Mouse (Mus musculus): ENCODE measurements around the gene Tecr. TPM values are rescaled to one million over a fixed set of nuclear protein-coding genes. Genes with fewer than 3 reads are reported as not detected.

Tecr gene
- polyA plus RNA-seq, 1 experiment from 2014 or later: 613 TPM

DNA sequence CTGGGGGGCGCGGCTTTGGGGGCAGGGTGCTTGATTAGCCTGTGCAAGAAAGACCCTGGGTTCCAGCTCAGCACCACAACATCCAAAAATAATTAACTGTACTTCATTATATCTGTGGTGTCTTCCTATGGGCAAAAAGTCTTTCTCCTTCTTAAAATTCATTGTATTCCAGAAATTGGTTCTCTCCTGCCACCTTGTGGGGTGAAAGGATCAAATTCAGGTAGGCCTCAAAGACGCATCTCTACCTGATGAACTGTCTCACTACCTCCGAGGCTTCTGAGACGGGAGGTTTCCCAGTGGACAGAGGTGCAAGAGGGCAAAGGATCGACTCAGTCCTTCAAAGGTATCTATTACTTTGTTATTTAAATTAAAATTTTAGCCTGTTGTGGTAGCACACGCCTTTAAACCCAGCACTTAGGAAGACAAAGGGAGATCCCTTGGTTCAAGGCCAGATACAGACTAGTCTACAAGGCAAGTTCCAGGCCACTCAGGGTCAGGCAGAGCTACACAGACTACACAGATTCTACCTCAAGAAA, 17.2 kb downstream of the Tecr start:
- Histone ChIP-seq H3K36me3 (ENCODE audit: poor library complexity, severe bottlenecking) (peaks cover 30% of the 10 kb centered on the region), H3K9me3 (replicated peaks) (no peaks in the 10 kb centered on the region), H3K4me2 (peak overlapping the region; percentile 14; the same call in 1 of the 2 replicates), H3K4me3 (no peak overlapping the region), H3K27ac (no peak overlapping the region), H3K4me1 (peaks cover 56% of the 10 kb centered on the region), H3K27me3 (no peaks in the 10 kb centered on the region), H3K9ac (no peak overlapping the region; the same call in 1 of the 2 replicates)
- ATAC-seq: no peak
- 84% methylated on average over 7 of the region's 7 CpGs for WGBS

DNA sequence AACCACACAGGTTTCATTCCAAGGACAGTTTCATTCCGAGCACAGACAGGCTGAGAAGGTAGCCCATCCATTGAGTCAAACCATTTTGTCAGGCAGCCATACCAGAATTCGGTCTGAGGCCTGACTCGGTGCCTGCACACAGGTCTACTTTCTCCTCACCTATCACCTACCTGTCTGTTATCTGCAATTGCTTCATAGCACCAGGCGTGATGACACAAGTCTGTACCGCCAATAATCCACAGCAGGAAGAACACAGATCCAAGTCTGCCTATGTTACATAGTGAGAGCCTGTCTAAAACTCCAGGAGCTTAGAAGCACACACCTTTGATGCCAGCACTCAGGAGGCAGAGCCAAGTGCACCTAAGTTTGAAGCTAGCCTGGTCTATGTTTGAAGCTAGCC, 18.9 kb downstream of the Tecr start:
- no peak overlapping the region for H3K4me3 ChIP-seq
- WGBS: 95% methylated on average over 5 of the region's 5 CpGs
- no peak for ATAC-seq
- no peak overlapping the region for H3K9ac ChIP-seq
- H3K36me3 ChIP-seq (ENCODE audit: poor library complexity, severe bottlenecking): peaks cover 44% of the 10 kb centered on the region
- no peak overlapping the region for H3K27ac ChIP-seq
- no peaks in the 10 kb centered on the region for H3K9me3 ChIP-seq (replicated peaks)
- H3K4me2 ChIP-seq: no peak overlapping the region
- peaks cover 56% of the 10 kb centered on the region for H3K4me1 ChIP-seq
- no peaks in the 10 kb centered on the region for H3K27me3 ChIP-seq

- Histone ChIP-seq H3K27me3 (no peaks in the 10 kb centered on the region), H3K9me3 (replicated peaks) (no peaks in the 10 kb centered on the region), H3K27ac (no peak overlapping the region), H3K4me3 (no peak overlapping the region), H3K4me1 (peaks cover 47% of the 10 kb centered on the region), H3K9ac (no peak overlapping the region), H3K36me3 (ENCODE audit: poor library complexity, severe bottlenecking) (peaks cover 49% of the 10 kb centered on the region), H3K4me2 (no peak overlapping the region)
- 94% methylated on average over 6 of the region's 6 CpGs for WGBS
- ATAC-seq: no peak
Measured at GRCm38 (mm10) chr8:83587644-83588043, 20.1 kb downstream of the Tecr start.

DNA sequence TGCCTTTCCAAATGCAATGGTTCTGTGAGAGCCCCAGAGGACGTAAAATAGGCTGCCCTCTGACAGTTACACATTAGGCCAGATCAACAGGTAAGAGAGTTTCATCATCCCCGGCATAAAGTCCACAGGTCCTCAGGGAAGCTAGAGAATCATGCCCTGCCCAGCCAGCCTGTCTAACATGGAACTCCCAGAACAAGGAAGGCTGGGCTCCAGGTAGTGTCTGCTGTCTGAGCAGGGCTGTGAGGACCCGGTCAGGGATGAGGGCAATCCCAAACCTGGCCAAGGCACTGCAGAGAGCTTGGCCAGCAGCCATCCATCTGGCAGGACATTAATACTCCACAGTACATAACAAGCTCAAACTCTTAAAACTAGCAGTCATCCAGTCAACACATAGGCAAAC, 22.4 kb downstream of the Tecr start:
- Histone ChIP-seq H3K9me3 (replicated peaks) (no peaks in the 10 kb centered on the region), H3K4me3 (no peak overlapping the region), H3K9ac (no peak overlapping the region), H3K36me3 (ENCODE audit: poor library complexity, severe bottlenecking) (peaks cover 42% of the 10 kb centered on the region), H3K4me2 (no peak overlapping the region), H3K27me3 (no peaks in the 10 kb centered on the region), H3K4me1 (peaks cover 33% of the 10 kb centered on the region), H3K27ac (no peak overlapping the region)
- WGBS: 80% methylated on average over 3 of the region's 3 CpGs
- ATAC-seq: no peak

- 94% methylated on average over 1 of the region's 1 CpGs for WGBS
- peaks cover 42% of the 10 kb centered on the region for H3K36me3 ChIP-seq (ENCODE audit: poor library complexity, severe bottlenecking)
- no peaks in the 10 kb centered on the region for H3K9me3 ChIP-seq (replicated peaks)
- H3K9ac ChIP-seq: no peak overlapping the region
- H3K4me1 ChIP-seq: peaks cover 30% of the 10 kb centered on the region
- no peak overlapping the region for H3K27ac ChIP-seq
- ATAC-seq: no peak
- H3K4me2 ChIP-seq: no peak overlapping the region
- no peaks in the 10 kb centered on the region for H3K27me3 ChIP-seq
- no peak overlapping the region for H3K4me3 ChIP-seq
Measured at GRCm38 (mm10) chr8:83584771-83585170, 23.0 kb downstream of the Tecr start.

DNA sequence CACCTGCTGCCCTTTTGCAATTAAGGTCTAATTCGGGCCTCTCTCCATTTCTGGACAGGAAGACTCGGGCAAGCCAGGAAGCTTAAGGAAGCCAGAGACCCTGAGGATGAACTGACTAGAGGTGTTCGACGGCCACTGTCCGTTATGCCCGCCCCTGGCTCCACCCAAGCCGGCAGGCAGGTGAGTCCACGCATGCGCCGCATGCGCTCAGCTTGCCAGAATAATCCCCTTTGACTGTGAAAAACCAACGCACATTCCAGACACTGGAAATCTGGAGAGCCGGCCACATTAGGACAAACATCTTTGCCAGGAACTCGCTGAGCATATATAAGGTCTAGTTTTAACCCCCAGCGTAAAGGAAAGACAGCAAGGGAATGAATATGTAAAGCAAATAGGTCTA, 24.5 kb downstream of the Tecr start:
- Histone ChIP-seq H3K9ac (no peak overlapping the region), H3K36me3 (ENCODE audit: poor library complexity, severe bottlenecking) (peaks cover 40% of the 10 kb centered on the region), H3K4me2 (no peak overlapping the region), H3K27me3 (no peaks in the 10 kb centered on the region), H3K4me1 (peaks cover 40% of the 10 kb centered on the region), H3K9me3 (replicated peaks) (no peaks in the 10 kb centered on the region), H3K27ac (no peak overlapping the region), H3K4me3 (no peak overlapping the region)
- 88% methylated on average over 15 of the region's 15 CpGs for WGBS
- no peak for ATAC-seq

GRCm38 (mm10) chr8:83582226-83582625, 25.5 kb downstream of the Tecr start:
- Histone ChIP-seq H3K9me3 (replicated peaks) (no peaks in the 10 kb centered on the region), H3K4me3 (no peak overlapping the region), H3K27me3 (no peaks in the 10 kb centered on the region), H3K27ac (no peak overlapping the region), H3K9ac (no peak overlapping the region), H3K36me3 (ENCODE audit: poor library complexity, severe bottlenecking) (peaks cover 34% of the 10 kb centered on the region), H3K4me2 (no peak overlapping the region), H3K4me1 (peaks cover 38% of the 10 kb centered on the region)
- ATAC-seq: no peak
- 90% methylated on average over 8 of the region's 8 CpGs for WGBS

- no peaks in the 10 kb centered on the region for H3K9me3 ChIP-seq (replicated peaks)
- peaks cover 26% of the 10 kb centered on the region for H3K36me3 ChIP-seq (ENCODE audit: poor library complexity, severe bottlenecking)
- H3K4me1 ChIP-seq: peaks cover 45% of the 10 kb centered on the region
- ATAC-seq: no peak
- no peaks in the 10 kb centered on the region for H3K27me3 ChIP-seq
- no peak overlapping the region for H3K27ac ChIP-seq
- 95% methylated on average over 8 of the region's 8 CpGs for WGBS
- no peak overlapping the region for H3K4me2 ChIP-seq
- no peak overlapping the region for H3K4me3 ChIP-seq
- no peak overlapping the region for H3K9ac ChIP-seq
Measured at GRCm38 (mm10) chr8:83580826-83581225, 26.9 kb downstream of the Tecr start.

- Histone ChIP-seq H3K4me3 (no peak overlapping the region), H3K36me3 (ENCODE audit: poor library complexity, severe bottlenecking) (peaks cover 21% of the 10 kb centered on the region), H3K4me1 (peaks cover 52% of the 10 kb centered on the region), H3K4me2 (no peak overlapping the region), H3K27ac (no peak overlapping the region; the same call in 1 of the 2 replicates), H3K9ac (peak overlapping the region; percentile 38; the same call in 1 of the 2 replicates), H3K9me3 (replicated peaks) (no peaks in the 10 kb centered on the region), H3K27me3 (no peaks in the 10 kb centered on the region)
- ATAC-seq: no peak
- WGBS: 90% methylated on average over 8 of the region's 8 CpGs
Measured at GRCm38 (mm10) chr8:83579676-83580075, 28.1 kb downstream of the Tecr start.

GRCm38 (mm10) chr8:83578131-83579055, 29.4 kb downstream of the Tecr start:
- H3K9ac ChIP-seq: no peak overlapping the region; the same call in 1 of the 2 replicates
- no peak overlapping the region for H3K4me3 ChIP-seq
- no peak for ATAC-seq
- no peak overlapping the region for H3K27ac ChIP-seq
- no peaks in the 10 kb centered on the region for H3K9me3 ChIP-seq (replicated peaks)
- no peak overlapping the region for H3K4me2 ChIP-seq
- WGBS: 76% methylated on average over 17 of the region's 17 CpGs
- H3K27me3 ChIP-seq: no peaks in the 10 kb centered on the region
- peaks cover 18% of the 10 kb centered on the region for H3K36me3 ChIP-seq (ENCODE audit: poor library complexity, severe bottlenecking)
- peaks cover 52% of the 10 kb centered on the region for H3K4me1 ChIP-seq

DNA sequence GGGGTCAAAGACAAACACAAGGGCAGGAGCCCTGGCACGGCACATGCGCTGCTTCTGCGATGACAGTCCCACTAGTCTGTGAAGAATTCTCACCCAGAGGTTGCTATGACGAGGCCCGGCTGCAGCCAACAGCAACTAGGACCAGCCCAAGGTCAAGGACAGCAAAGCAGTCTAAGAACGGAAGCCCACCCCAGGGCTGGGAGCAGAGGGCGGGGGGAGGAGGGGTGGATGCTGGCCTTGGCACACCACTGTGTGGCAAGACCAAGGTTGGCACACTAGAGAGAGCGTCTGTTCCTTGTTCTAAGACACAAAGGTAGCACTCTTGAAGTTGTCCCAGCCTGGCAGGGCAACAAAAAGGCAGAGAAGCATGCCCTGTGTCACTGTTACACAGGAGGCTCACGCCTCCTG, 30.4 kb downstream of the Tecr start:
- no peak for ATAC-seq
- 63% methylated on average over 9 of the region's 9 CpGs for WGBS
- Histone ChIP-seq H3K9me3 (replicated peaks) (no peaks in the 10 kb centered on the region), H3K4me2 (no peak overlapping the region), H3K4me1 (peaks cover 52% of the 10 kb centered on the region), H3K36me3 (ENCODE audit: poor library complexity, severe bottlenecking) (peaks cover 28% of the 10 kb centered on the region), H3K27me3 (no peaks in the 10 kb centered on the region), H3K9ac (no peak overlapping the region), H3K27ac (no peak overlapping the region; the same call in 1 of the 2 replicates), H3K4me3 (no peak overlapping the region)

DNA sequence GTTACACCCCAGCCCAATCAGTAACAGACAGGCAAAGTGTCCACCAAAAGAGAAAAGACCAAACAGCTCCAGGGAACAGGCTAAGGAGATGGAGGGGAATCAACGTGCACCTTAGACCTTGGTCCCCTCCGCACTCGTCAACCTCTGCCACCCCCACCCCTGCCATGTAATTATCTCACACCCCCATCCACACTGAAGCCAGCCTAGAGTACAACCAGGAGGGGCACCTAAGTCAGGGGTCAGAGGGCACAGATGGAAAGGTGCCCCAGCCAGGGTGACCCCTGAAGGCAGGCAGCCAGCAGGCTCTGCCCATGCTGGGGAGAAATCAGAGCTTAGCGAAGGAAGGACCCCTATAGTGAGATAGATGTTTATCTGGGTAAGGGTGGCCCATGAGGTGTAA, 30.9 kb downstream of the Tecr start:
- ATAC-seq: no peak
- Histone ChIP-seq H3K9ac (no peak overlapping the region), H3K27me3 (no peaks in the 10 kb centered on the region), H3K4me1 (peaks cover 51% of the 10 kb centered on the region), H3K4me3 (no peak overlapping the region), H3K27ac (no peak overlapping the region), H3K36me3 (ENCODE audit: poor library complexity, severe bottlenecking) (peaks cover 32% of the 10 kb centered on the region), H3K4me2 (no peak overlapping the region), H3K9me3 (replicated peaks) (no peaks in the 10 kb centered on the region)
- WGBS: 83% methylated on average over 4 of the region's 4 CpGs

Data from forebrain, embryonic 13.5 days (tissue).